Mouse (Mus musculus) cortical plate, adult 2 months (tissue): ENCODE results near the gene Copg2.

Experiments
- CTCF ChIP-seq: fragments of 200-500 bp; IDR thresholded peaks from 2 replicates; pipeline ENCODE4 v1.5.1; 2011; ENCODE audit warnings: mild to moderate bottlenecking, control low read depth, low read length; ENCODE audit not compliant: insufficient read depth; ENCODE audit errors: extremely low read depth
- POLR2A ChIP-seq: fragments of 200-500 bp; IDR thresholded peaks from 2 replicates; pipeline ENCODE4 v1.6.1; 2011; ENCODE audit warnings: mild to moderate bottlenecking, low read length, control low read depth; ENCODE audit not compliant: insufficient read depth; ENCODE audit errors: extremely low read depth

GRCm38 (mm10) chr6:30865031-30865678 lies 31.4 kb downstream of the Copg2 start:
- no peak for TF ChIP-seq POLR2A
- TF ChIP-seq CTCF, result no peak
